Mouse (Mus musculus) olfactory bulb, adult 2 months (tissue): ENCODE data around the gene Sorl1. TPM values are rescaled to one million over a fixed set of nuclear protein-coding genes. Genes with fewer than 3 reads are reported as not detected.

Source experiments
- H3K27ac ChIP-seq: fragments of 200-500 bp; 2 replicates; pipeline ENCODE4 v1.5.1; 2012; ENCODE audit warnings: low read depth, low read length; ENCODE audit not compliant: insufficient read depth
- H3K4me1 ChIP-seq: fragments of 200-500 bp; 2 replicates; pipeline ENCODE4 v1.6.1; 2012; ENCODE audit warnings: low read length; ENCODE audit not compliant: control insufficient read depth, insufficient read depth
- H3K4me3 ChIP-seq: fragments of 200-500 bp; 2 replicates; pipeline ENCODE4 v1.5.1; 2012; ENCODE audit warnings: mild to moderate bottlenecking, low read depth, low read length, moderate library complexity; ENCODE audit not compliant: insufficient read depth
- CTCF ChIP-seq: fragments of 200-500 bp; IDR thresholded peaks from 2 replicates; pipeline ENCODE4 v1.5.1; 2012; ENCODE audit warnings: low read depth, mild to moderate bottlenecking, low read length, moderate library complexity; ENCODE audit not compliant: insufficient read depth
- POLR2A ChIP-seq: fragments of 200-500 bp; IDR thresholded peaks from 2 replicates; pipeline ENCODE4 v1.6.1; 2012; ENCODE audit warnings: mild to moderate bottlenecking, low read depth, low read length, moderate library complexity; ENCODE audit not compliant: insufficient read depth
- whole genome bisulfite sequencing: fragments of 180-500 bp; shearing (Covaris S2); methylation state at CpG from one replicate; pipeline ENCODE4 v1.1.7; 2018; 5-methylcytosine and 5-hydroxymethylcytosine counted together
- polyA plus RNA-seq: library from polyadenylated mRNA; stranded (reverse); fragments of >200 nt; gene quantifications from 2 replicates; pipeline ENCODE4 v1.2.4, GENCODE M21; 2012; ENCODE audit warnings: low replicate concordance; ENCODE audit not compliant: missing spikeins, insufficient read depth, insufficient read length

Sorl1 gene
- polyA plus RNA-seq, 1 experiment = not detected

- peaks cover 20% of the 10 kb centered on the region for H3K4me1 ChIP-seq
- peak overlapping the region; percentile 65 for H3K27ac ChIP-seq
- TF ChIP-seq CTCF = no peak
- TF ChIP-seq POLR2A = no peak
- H3K4me3 ChIP-seq = no peak overlapping the region
- 42% methylated on average over 4 of the region's 4 CpGs for WGBS
These were observed 40.4 kb downstream of the Sorl1 start for GRCm38 (mm10) chr9:42083661-42084067.

GRCm38 (mm10) chr9:42081681-42082530, 42.2 kb downstream of the Sorl1 start:
- no peak for TF ChIP-seq POLR2A
- TF ChIP-seq CTCF = no peak
- Histone ChIP-seq H3K4me3 (no peak overlapping the region), H3K27ac (no peak overlapping the region), H3K4me1 (peaks cover 20% of the 10 kb centered on the region)
- 91% methylated on average over 29 of the region's 29 CpGs for WGBS

GRCm38 (mm10) chr9:42080671-42081070, 43.4 kb downstream of the Sorl1 start:
- H3K4me1 ChIP-seq = peaks cover 20% of the 10 kb centered on the region
- H3K4me3 ChIP-seq = no peak overlapping the region
- 76% methylated on average over 9 of the region's 9 CpGs for WGBS
- TF ChIP-seq CTCF (no peak), POLR2A (no peak)
- H3K27ac ChIP-seq = no peak overlapping the region

- no peak for TF ChIP-seq CTCF
- TF ChIP-seq POLR2A = no peak
- 81% methylated on average over 16 of the region's 16 CpGs for WGBS
- no peak overlapping the region for H3K27ac ChIP-seq
These were observed 46.8 kb downstream of the Sorl1 start for GRCm38 (mm10) chr9:42077112-42077845.

GRCm38 (mm10) chr9:42076256-42076849, 47.7 kb downstream of the Sorl1 start:
- 94% methylated on average over 10 of the region's 10 CpGs for WGBS
- H3K4me1 ChIP-seq = no peaks in the 10 kb centered on the region; the same call in 1 of the 2 replicates
- H3K27ac ChIP-seq = no peak overlapping the region
- H3K4me3 ChIP-seq = no peak overlapping the region
- no peak for TF ChIP-seq POLR2A
- TF ChIP-seq CTCF = no peak

More at GRCm38 (mm10) chr9:42077112-42077845, 46.8 kb downstream of the Sorl1 start:
- Histone ChIP-seq H3K4me1 (peaks cover 6% of the 10 kb centered on the region; the same call in 1 of the 2 replicates), H3K4me3 (no peak overlapping the region)

- TF ChIP-seq CTCF (no peak), POLR2A (no peak)
- 72% methylated on average over 2 of the region's 2 CpGs for WGBS
- H3K27ac ChIP-seq = no peak overlapping the region
- no peak overlapping the region for H3K4me3 ChIP-seq
- H3K4me1 ChIP-seq = peaks cover 2% of the 10 kb centered on the region; the same call in 1 of the 2 replicates
These were observed 48.9 kb downstream of the Sorl1 start for GRCm38 (mm10) chr9:42075241-42075640.

- TF ChIP-seq CTCF = no peak
- no peak for TF ChIP-seq POLR2A
- 42% methylated on average over 4 of the region's 4 CpGs for WGBS
- Histone ChIP-seq H3K27ac (no peak overlapping the region), H3K4me3 (no peak overlapping the region), H3K4me1 (peaks cover 2% of the 10 kb centered on the region; the same call in 1 of the 2 replicates)
These were observed 52.1 kb downstream of the Sorl1 start for GRCm38 (mm10) chr9:42072010-42072409.

- TF ChIP-seq POLR2A (no peak), CTCF (no peak)
- WGBS = 94% methylated on average over 6 of the region's 6 CpGs
- Histone ChIP-seq H3K4me3 (no peak overlapping the region), H3K4me1 (peaks cover 2% of the 10 kb centered on the region; the same call in 1 of the 2 replicates), H3K27ac (no peak overlapping the region)
These were observed 53.2 kb downstream of the Sorl1 start for GRCm38 (mm10) chr9:42070856-42071255.

- H3K4me3 ChIP-seq = no peak overlapping the region
- no peak overlapping the region for H3K27ac ChIP-seq
- peaks cover 2% of the 10 kb centered on the region; the same call in 1 of the 2 replicates for H3K4me1 ChIP-seq
- 88% methylated on average over 5 of the region's 5 CpGs for WGBS
- TF ChIP-seq POLR2A (no peak), CTCF (no peak)
These were observed 54.6 kb downstream of the Sorl1 start for GRCm38 (mm10) chr9:42069471-42069870.
